Mouse (Mus musculus): ENCODE measurements at regions not wholly inside any gene's neighbourhood (a gene's known extent, or its start where the extent isn't known, plus 50 kb on each side); places are given as distances from the start of the nearest gene placed in this dataset.

DNA sequence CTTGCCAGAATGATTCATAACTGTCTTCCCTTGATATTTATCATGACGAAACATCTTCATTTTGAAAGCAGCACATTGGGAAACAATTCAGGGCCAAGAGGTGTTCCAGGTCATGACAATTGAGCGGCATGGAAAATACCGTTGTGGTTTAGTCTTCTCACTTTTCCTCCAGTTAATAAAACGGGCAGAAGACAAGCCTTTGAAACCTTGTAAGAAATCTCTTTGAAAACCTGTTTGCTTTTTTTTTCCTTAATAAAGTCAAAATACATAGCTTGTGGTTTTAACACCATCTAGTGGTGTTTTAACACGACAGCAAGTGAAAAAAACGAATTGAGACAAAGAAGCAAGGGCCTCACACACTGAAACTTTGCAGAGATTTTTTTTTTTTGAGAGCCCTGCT is 1389.0 kb upstream of the Acvr2a start:
- DNase-seq: no peak

DNA sequence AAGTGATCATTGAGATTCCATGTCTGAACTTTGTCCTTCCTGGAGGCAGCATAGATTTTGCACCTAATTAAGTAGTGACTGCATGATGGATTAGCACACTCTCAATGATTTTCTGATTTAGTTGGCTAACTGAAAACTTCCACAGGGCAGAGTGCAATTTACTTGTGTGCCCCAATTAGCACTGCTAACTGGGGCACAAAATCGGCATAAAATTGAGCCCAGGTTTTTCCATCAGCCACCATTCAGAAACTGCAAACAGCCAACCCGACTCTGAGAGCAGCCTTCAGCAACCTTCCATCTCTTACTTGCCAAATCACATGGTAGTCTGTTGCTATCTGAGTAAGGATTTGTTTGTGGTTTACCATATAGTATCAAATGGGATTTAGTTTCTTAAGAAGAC is 1384.1 kb upstream of the Acvr2a start:
- no peak for DNase-seq

DNA sequence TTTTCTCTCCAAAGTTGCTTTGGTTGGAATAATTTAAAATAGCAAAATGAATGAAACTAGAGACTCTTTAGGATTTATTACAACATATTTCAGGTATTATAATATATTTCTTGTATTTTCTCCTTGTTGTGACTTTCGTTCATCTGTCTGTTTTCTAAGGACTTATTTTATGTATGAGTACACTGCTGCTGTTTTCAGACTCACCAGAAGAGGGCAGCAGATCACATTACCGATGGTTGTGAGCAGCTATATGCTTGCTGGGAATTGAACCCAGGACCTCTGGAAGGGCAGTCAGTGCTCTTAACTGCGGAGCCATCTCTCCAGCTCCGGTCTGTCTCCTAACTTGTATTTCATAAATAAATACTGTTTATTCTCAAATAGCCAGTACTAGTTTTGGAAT is 1347.9 kb upstream of the Acvr2a start:
- peak in 1 of 2 experiments; percentile 1 for DNase-seq

DNA sequence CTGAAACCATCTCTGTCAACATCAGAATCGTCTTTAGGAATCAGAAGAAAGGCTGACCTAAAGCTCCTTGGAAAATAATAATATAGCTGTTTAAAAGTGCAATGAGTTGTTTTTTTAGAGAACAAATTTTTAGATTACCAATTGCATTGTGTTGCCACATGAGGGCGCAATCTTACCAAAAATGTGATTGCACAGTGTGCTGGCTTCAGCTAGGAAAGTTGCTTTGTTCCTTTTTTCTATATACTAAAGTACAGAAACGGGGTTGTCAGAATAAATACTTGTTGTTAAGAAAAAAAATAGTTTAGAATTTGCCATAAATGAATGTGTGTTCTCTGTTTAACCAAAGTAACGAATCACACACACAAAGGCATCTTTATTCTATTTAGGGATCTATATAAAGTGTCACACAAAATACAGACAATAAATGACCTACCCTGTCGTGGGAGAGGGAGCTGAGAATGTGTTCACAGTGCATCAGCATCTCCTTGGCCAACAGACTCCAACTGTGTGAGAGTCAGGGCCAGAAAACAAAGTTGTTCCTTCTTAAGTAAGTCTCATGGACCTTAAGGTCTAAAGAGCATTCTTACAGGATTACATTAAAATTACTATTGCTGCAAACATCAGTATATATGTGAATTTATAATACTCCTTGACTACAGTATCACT is 1321.9 kb upstream of the Acvr2a start:
- peak in 1 of 2 experiments; percentile 33 for DNase-seq
